Mouse (Mus musculus): ENCODE measurements around the gene 4930519P11Rik. TPM values are rescaled to one million over a fixed set of nuclear protein-coding genes. Genes with fewer than 3 reads are reported as not detected.
A peak's percentile ranks its signal among the peaks of the same experiment; 100 is the strongest.

4930519P11Rik gene
- total RNA-seq, 2 experiments from 2014 or later = not detected

DNA sequence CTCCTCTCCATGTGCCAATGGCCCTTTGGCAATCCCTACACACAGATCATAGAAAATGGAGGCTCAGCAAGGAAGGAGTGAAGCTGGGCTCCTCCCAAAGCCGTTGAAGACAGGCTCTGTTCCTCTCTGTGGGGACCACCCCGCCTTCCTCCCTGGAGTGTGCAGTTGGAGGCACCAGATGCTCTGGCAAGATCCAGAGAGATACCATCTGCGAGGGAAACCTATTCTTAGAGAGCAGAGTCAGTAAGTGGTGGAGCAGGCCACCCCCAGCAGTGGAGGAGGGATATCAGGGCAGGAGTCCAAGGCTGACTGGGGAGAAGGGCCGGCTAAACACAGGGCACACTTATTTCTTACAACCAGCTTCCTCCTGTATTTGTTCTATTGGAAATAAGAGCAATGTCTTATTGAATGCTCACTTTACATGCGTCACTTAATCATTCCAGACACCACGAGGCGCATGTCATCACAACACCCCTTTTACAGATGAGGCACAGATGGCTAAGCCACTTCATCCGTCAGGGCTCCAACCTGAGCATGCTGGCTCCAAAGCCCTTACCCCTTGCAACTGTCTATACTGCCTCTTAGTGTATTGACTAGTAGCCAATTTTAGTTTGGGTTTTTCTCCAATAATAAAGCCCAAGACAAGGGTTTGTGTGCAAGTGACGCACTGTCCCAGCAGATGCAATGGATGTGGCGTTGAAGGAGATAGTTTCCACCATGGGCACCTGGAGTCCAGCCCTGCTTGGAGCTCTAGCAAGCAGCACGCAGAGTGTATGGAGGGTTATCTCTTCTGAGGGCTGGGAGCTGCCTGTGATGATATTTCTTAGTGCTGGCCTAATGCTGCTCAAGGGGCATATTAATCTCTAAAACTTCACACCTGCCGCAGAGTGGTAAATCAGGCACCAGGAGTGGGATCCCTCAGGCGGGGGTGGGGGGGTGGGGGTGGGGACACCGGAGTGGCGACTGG, 29.0 kb downstream of the 4930519P11Rik start:
- DNase-seq = no peak

DNA sequence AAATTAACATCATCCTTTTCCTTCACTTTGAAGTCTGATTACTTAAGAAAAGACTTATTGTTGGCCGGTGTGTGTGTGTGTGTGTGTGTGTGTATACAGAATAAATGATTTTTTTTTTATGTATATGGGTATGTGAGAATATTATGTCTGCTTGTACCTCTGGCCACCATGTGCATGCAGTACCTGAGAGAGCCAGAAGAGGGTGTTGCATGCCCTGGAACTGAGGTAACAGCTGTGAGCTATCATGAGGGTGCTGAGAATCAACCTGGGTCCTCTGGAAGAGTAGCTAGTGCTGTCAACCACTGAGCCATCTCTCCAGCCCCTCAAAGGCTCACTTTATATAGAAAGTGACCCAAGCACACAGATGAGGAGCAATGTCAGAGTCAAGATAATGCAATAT, 31.8 kb downstream of the 4930519P11Rik start:
- DNase-seq = no peak

DNA sequence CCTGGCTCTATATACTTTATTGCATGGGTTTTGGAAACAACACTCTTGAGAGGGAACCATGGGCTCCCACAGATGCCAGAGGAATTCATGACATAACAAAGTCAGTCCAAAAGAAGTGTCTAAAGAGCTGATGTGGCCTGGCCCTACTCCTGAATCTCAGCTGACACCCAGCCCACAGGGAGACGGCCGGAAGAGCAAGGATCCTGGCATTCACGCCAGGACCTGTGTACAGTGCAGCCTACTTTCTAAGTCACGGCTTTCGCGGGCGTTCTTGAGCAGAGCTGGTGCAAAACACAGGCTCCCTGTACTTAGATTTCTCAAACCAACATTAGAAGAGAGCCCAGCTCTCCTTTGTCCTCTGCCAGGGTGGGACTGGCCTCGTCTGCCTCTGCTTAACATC, 32.7 kb downstream of the 4930519P11Rik start:
- DNase-seq = peak; percentile 43

DNA sequence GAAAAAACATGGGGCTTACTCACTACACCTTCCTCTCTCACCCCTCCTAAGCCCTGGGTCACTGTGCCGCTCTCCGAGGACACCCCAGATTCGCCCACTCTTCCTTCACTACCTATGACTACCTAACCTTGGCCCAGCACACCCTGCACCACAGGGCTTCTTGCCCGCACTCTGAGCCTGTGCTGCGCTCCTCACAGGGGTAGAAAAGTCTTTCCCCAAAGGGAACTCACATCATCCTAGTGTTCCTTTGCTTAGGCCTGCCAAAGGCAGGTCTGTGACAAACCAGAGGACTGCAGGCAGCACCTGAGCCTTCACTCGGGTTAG, 35.5 kb downstream of the 4930519P11Rik start:
- no peak for DNase-seq

DNA sequence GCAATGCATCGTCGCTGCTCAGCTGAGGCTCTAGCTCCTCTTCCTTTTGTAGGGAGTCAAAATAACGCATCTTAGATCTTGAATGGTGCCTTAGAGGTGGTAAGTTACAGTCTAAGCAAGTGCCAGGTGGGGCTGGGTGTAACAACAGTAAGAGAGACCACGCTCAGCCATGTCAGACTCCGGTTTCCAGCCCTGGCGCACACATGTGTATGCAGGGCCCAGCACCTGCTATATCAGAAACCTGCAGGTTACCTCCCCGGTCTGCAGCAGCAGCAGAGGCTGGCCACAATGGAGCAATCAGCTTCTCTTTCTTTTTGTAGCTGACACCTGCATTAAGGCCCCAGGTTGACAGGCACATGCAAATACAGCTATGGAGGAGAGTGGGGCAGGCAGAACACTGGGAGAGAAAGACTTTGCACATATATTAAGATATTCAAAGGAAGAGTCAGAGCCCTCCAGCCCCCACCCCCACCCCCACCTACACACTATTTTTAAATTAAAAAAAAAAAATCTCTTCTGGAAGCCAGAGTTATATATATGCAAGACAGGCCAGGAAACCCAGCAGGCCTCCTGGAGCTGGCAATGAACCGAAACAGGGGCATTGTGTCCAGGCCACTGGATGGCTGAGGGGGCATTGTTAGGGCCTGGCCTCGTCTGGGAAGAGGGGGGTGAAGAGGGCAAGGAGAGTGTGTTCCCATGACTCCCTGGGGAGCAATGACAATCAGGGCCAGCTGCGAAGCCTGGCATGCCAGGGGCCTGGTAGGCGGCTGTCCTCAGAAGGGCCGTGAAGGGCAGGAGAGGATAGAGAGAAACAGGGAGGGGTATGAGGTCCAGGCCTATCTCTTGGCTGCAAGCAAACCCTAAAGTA, 36.1 kb downstream of the 4930519P11Rik start:
- DNase-seq = no peak

DNA sequence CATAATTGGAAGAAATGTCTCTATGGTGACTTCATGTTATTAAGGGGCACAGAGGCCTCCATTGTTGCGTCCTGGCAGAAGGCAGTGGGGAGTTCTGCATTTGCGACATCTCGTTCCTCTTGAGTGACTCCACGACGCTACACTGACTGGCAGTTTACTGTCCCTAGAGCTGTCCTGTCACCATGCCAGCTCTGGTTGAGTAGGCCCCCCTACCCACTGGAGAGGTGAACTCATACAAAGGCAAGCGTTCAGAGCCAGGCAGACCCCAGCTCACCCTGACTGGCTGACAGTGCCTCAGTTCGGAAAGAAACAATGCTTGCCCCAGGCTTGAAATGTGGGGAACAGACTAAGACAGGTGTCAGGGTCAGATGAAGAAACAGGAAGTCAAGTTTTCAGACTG, 39.0 kb downstream of the 4930519P11Rik start:
- no peak for DNase-seq

DNA sequence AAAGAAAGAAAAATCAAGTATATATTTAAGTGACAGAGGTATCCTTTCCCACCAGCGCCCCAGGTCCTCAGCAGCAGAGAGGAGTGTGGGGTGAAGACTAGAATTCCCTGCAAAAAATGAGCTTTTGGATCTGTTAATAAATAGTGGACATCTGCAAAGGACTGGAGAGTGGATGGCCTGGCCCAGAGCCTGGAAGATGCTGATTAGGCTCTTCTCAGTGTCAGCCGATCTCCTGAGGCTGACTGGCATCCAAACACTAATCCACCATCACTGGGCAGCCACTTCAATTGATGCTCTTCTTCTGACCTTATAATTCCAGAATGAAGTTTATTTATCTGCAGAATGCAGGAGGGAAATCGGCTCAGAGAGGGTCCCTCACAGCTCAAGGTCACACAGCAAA, 40.2 kb downstream of the 4930519P11Rik start:
- DNase-seq = no peak

DNA sequence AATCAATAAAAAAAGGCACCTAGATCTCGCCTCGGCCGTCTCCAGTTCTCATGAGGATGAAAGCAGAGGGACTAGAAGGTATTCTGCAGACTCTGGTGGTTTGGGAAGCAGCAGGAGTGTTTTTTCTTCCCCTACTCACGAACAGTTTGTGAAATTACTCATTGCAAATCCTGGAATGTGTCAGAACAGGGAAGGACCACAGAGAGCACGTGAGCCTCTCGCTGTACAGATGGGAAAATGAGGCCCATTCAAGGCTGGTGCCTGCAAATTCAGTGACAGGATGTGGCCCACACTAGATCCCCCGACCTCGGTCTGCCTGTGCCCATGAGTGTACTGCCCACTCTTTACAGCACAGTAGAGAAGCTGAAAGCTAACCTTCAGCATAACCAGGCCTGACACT, 41.3 kb downstream of the 4930519P11Rik start:
- DNase-seq = no peak

DNA sequence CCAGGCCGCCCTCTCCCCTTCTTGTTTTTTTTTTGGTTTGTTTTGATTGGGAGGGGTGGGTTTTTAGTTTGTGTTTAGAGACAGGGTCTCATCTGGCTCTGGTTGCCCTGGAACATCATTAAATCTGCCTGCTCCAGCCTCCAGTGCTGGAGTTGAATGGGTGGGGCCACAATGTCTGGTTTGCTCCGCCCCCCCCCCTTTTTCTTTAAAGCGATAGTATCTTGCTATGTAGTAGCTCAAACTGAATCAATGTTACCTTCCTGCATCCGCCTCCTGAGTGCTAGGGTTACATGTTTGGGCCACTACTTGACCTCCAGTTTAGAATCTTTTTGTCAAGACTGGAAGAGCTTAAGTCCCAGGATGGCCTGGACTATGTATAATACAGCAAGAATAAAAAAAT, 42.0 kb downstream of the 4930519P11Rik start:
- DNase-seq = no peak

DNA sequence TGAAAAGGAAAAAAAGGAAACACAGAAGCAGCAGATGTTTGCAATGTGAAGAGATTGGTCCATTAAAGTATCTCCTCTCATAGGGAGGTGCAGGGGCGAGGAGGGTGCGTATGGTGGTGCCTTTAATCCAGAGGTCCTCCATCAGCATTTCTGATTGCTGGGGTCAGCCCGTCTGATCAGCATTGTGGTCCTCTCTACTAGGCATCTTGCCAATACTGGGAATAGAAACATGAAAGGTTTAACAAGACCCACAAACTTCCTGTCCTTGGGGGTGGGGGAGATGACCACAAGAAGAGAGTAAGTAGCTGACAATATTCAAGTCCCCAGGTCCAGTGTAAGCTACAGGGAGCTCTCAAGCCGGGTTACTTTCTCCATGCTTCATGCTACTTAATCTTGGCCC, 42.6 kb downstream of the 4930519P11Rik start:
- DNase-seq = no peak

DNA sequence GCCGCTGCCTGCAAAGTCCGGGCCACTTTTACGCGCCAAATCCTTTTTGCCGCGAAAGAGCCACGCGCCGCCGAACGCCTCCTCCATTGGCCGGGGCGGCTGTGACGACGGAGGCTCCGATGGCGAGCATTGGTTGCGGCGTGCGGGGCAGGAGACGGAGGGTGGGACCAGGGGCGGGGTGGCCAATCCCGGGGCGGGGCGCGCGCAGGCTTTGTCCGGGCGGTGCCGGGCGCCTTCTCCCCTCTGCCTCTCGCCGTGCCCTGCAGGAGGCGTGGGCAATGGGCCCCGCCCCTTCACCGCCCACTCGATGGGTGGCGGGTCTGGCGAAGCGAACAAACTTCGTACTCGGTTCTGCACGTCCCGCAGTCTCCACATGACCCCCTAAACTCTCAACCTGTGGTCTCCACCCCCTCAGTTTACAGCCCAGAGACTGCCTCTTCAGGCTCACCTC, 43.4 kb downstream of the 4930519P11Rik start, which contains the start of gene E2f1:
Gene E2f1, minus strand, starts transcription at position 57 of the 451 bp plus-strand sequence.
- peak; percentile 96 for DNase-seq

DNA sequence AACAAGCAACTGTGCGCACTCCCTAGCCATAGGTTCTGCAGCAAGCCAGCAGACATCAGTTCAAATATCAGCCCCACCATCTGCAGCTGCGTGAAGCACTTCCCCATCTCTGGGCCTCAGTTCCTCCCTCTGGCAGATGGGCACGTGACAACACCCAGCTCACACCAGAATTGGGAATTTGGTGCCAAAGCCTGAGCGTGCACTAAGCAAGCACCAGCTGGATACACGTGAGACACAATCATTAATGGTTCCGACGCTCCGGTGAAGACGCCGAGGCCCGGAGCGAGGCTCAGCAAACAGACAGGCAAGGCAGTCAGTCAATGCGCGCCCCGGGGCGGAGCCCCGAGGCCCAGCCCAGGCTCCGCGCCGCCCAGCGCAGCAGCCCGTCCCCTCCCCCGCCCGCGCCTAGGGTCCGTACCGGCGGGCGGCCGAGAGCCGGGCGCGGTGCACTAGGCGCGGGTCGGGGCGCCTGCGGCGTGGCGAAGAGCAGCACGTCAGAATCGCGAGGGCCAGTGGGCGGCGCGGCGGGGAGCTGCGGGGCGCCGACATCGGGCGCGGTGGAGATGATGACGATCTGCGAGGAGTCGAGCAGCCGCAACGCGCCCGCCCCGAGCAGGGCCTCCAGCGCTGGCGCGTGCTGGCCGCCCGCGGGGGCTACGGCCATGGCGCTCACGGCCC, 44.0 kb downstream of the 4930519P11Rik start:
- peak; percentile 72 for DNase-seq

DNA sequence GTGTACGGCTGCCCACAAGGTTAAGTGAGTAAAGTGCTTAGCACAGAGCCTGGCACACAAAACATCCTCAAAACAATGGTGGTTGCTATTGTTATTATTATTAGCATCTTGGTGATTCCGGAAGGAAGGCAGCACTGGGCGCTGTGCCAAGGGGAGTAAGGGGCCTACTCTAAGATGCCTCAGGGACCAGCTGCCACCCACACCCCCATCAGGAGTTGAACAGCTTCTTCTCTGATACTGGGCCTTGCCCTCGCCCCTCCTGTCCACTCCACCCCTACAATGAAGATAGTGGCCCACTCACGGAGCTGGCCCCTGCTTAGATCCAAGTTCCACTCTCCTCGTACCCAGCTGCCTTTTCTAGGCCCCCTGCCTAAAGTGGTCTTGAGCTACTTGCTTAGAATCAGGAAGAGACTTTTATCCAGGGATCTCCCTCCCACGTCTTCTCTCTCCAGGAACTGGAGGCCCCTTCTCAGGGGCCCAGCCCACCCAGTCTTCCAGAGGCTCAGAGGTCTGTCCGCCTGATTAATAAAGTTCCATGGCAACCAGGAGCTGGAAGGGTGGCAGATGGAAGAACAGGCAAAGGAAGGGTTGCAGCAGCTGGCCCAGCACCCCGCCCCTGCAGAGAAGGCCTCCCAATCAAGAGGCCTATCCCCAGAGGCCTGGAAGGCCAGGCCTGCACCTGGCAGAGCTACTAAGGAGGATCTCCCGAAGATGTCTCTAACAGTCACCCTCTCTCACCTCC, 44.7 kb downstream of the 4930519P11Rik start:
- DNase-seq = peak; percentile 58

DNA sequence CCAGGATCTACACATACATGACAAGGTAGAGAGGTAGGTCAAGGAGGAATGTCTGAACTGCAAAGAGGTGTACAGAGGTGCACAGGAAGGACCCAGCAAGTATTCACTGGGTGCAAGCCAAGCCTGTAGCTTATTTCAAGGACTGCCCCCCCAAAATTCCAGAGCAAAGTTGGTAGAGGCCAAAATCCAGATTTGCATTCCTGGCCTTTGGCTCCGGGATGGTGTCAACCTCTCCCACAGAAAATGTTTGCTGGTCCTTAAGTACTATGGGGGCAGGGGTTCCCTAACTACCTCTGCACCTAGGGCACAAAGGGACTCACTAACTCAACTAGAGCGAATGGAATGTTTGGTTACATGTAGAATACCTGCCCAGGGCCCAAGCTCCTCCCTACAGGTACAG, 45.5 kb downstream of the 4930519P11Rik start:
- DNase-seq = no peak

DNA sequence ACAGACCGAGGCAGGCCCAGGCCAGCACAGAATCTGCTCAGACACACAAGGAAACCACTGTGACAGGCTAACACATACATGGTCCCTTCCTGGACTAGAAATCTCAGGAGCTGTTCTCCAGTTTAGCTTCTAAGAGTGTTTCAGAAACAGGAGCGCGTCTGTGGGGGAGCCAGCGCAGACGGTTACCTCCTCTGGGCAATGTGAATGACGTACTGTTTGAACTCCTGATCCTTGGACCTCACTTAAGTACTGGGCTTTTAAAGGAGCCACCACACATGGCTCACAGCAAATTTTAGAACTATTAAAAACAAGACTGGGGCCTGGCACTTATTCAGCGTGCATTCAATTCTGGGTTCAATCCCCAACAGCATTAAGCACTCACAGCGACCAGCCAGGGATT, 46.6 kb downstream of the 4930519P11Rik start:
- no peak for DNase-seq

DNA sequence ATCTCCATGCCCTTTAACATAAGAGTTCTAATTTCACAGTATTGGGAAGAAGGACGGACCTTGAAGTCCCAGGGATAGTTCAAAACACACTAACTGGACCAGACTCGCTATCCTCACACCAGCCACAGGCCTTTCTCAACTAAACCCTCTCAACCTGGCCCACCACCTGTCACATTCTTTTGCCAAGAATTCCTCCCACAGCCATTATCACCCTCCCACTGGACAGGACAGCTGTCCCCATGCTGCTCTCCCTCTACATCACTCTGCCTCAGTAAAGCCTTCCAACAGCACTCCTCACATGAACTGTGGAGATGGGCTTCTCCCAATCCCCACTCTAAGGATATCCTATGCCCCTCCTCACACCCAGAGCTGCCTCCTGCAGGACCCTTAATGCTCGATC, 47.7 kb downstream of the 4930519P11Rik start:
- DNase-seq = no peak

DNA sequence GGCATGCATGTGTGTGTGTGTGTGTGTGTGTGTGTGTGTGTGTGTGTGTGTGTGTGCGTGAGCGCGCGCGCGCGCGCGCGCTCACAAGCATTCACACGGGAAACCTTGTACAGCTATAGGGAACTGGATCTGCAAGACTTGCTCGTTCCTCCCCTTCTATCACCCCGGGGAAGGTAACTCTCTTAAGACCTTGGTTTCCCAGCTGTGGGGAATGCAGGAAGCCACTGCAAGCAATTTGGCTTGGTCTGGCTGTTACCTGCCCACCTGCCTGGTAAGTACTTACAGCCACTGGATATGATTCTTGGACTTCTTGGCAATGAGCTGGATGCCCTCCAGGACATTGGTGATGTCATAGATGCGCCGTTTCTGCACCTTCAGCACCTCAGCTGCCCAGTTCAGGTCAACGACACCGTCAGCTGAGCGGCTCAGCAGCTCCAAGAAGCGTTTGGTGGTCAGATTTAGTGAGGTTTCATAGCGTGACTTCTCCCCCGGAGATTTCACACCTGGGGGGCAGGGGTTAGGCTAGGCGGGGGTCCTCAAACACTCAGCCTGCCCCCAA, 49.5 kb downstream of the 4930519P11Rik start:
- no peak for DNase-seq
